Mouse (Mus musculus) thymus, adult 2 months (tissue): ENCODE measurements at regions not wholly inside any gene's neighbourhood (a gene's known extent, or its start where the extent isn't known, plus 50 kb on each side); places are given as distances from the start of the nearest gene placed in this dataset.

Experiments used
- CTCF ChIP-seq: fragments of 200-500 bp; IDR thresholded peaks from 2 replicates; pipeline ENCODE4 v1.5.1; 2012; ENCODE audit warnings: mild to moderate bottlenecking, control low read depth, low read length, moderate library complexity, borderline replicate concordance; ENCODE audit not compliant: control insufficient read depth, poor library complexity, insufficient read depth; ENCODE audit errors: extremely low read depth
- POLR2A ChIP-seq: fragments of 200-500 bp; IDR thresholded peaks from 2 replicates; pipeline ENCODE4 v1.6.1; 2012; ENCODE audit warnings: mild to moderate bottlenecking, low read length, control low read depth, moderate library complexity; ENCODE audit not compliant: control insufficient read depth, poor library complexity, insufficient read depth; ENCODE audit errors: extremely low read depth

DNA sequence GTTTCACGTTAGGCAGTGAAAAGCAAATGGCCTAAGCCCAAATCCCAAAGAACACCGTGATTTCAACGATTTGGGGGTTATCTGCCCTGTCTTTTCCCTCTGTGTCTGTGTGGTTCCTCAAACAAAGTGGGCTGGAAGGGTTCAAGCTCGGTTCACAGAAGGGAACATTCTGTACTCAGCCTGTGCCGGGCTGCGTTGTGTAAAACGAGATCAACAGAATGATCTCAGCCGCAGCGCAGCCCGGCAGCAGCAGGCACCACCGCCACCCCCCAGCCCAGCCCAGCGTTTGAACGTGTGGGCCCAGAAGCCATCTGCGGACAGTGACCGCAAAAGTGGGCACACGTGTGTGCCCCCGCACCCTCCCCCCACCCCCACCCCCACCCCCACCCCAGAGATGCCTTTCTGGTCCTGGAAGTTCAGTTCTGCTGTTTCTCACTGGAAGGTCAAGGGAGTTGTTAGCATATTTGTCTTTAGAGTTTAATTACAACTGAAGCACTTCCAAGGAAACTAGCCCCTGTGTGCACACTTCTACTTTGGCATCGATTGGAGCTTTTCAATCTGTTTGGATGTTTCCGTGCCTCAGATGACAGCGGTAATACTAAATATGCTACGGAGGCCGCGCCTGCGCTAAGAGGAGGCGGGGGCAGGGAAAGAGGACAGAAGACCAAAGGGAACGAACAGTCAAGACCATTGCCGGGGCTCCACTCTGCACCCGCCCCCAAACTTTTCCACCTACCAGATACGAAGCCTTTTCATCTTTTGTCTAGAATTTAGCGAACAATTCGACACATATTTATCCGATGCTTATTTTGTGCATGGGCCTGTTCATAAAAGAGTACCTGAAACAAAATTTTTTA, 83.9 kb upstream of the Klf9 start:
- TF ChIP-seq POLR2A = no peak
- no peak for TF ChIP-seq CTCF
